Mouse (Mus musculus) layer of hippocampus, adult 9-11 months (tissue): ENCODE measurements around the gene Nop2.
A peak's percentile ranks its signal among the peaks of the same experiment; 100 is the strongest.

Source experiments
- DNase-seq: peaks from one replicate; pipeline ENCODE4 v3.0.0; 2022

The Nop2 gene

GRCm38 (mm10) chr6:125110927-125111326 lies 20.8 kb upstream of the Nop2 start:
- DNase-seq = no peak

- no peak for DNase-seq
These were observed 19.2 kb upstream of the Nop2 start for GRCm38 (mm10) chr6:125112553-125112952.

DNA sequence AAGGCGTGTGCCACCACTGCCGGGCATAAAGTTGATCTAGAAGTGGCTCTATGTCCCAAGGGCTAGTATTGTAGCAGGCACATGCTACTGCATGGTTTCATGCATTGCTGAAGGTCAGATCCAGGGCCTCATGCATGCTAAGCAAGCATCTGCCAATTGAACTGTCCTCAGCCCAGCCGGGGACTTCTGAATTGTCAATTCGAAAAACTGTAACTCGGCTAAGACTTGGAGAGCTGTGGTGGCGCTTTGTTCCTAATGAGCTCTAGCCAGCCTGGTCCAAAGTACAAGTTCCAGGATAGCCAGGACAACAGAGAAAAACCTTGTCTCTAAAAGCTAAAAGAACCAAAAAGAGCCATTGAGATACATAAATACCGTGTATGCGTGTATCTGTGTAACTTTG lies 12.3 kb upstream of the Nop2 start:
- DNase-seq = no peak

DNA sequence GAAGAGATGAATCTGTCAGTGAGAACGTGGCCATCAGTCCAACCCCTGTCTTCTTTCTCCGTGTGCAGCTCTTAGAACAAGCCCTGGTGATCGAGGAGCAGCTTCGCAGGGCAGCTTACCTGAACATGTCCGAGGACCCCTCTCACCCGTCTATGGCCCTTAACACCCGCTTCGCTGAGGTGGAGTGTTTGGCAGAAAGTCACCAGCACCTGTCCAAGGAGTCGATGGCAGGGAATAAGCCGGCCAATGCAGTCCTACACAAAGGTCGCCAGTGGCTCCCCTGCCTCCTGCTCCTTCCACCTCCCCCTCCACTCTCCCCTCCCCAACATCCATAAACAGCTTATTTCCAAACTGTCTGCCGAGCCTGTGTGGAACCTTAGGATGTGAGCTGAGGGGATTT lies 3.0 kb upstream of the Nop2 start:
- DNase-seq = no peak

GRCm38 (mm10) chr6:125129710-125130402 lies 1.9 kb upstream of the Nop2 start:
- DNase-seq = no peak

GRCm38 (mm10) chr6:125132470-125132869 lies 761 bp downstream of the Nop2 start:
- DNase-seq = no peak

DNA sequence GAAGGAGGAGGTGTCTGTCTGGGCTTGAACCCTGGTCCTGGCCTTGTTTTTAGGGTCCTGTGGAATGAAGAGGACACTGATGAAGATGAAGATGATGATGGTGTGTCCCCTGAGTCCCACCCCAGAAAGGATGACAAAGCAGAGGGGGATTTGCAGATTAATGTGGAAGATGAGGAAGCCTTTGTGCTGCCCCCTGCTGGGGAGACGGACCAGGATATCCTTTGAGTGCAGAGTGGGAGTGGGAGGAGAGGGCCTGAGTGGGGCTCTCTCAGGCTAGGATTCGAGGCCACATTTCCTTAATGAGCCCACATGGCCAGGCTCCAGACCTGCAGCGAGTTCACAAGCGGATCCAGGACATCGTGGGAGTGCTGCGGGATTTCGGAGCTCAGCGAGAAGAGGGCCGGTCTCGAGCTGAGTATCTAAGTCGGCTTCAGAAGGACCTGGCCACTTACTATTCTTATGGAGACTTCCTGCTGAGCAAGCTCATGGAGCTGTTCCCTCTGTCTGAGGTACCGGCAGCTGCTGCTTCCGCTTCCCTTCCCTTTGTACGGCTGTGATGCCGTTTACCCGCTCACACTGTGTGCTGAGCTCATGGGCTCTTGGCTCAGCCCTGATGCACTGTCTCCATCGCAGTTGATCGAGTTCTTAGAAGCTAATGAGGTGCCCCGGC lies 5.4 kb downstream of the Nop2 start:
- DNase-seq = peak; percentile 77

DNA sequence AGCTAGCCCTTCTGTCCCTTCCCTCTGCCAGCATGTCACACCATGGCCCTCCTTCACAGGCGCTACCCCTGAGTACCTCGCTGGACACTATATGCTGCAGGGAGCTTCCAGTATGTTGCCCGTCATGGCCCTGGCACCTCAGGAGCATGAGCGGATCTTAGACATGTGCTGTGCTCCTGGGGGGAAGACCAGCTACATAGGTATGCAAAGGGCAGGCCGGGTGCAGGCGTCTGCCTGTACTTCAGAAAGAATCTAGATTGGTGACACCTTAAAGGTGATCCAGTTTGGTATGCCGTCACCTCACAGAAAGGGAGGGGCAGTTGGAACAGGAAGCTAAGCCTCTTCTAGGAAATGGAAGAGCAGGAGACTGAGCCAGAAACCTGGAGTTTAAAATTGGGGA lies 8.0 kb downstream of the Nop2 start:
- DNase-seq = no peak

GRCm38 (mm10) chr6:125142436-125142835 lies 10.7 kb downstream of the Nop2 start:
- no peak for DNase-seq

GRCm38 (mm10) chr6:125143128-125143527 lies 11.4 kb downstream of the Nop2 start:
- DNase-seq = no peak

GRCm38 (mm10) chr6:125143904-125144303 lies 12.2 kb downstream of the Nop2 start:
- no peak for DNase-seq

- peak; percentile 96 for DNase-seq
These were observed 13.3 kb downstream of the Nop2 start, which contains the start of gene Iffo1 for GRCm38 (mm10) chr6:125145001-125145400. Gene Iffo1, plus strand, starts transcription at chr6:125145241.

GRCm38 (mm10) chr6:125145479-125145951 lies 13.8 kb downstream of the Nop2 start:
- DNase-seq = no peak

GRCm38 (mm10) chr6:125146148-125146547 lies 14.4 kb downstream of the Nop2 start:
- DNase-seq = no peak

DNA sequence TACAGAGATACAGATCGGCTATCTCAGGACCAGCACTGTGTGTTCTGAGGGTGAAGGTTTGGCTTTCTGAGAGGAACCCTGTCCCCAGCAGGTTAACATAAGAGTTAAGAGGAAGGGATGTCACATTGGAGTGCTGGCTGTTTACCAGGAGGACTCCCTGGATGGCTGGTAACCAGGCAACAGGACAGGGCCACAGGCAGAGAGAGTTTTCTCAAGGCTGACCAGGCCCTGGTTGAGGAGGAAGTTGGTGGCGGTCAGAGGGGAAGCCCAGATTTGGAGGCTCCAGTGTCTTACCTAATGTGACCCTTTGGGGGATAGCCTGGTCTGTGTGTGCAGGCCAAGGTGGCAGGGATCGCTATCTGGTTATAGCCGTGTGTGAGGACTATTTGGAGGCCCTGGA lies 15.1 kb downstream of the Nop2 start:
- DNase-seq = peak; percentile 85

DNA sequence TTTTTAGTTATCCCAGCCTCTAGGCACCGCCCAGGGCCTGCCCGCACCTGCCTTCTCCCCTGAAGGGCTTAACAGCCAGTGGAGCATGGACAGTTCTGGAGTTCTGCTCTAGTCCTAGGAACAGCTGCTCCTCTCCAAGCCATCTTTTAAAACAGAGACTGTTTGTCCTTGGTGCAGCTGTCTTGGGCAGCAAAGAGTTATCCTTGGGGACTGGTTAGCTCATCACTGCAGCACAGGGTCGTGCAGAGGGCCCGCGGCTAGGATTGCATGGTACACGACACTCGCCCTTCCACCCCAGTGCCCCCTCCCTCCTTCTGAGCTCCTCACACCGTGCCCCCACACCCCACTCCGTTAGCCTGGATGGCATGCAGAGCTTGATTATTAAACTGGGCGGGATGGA lies 15.6 kb downstream of the Nop2 start:
- no peak for DNase-seq

DNA sequence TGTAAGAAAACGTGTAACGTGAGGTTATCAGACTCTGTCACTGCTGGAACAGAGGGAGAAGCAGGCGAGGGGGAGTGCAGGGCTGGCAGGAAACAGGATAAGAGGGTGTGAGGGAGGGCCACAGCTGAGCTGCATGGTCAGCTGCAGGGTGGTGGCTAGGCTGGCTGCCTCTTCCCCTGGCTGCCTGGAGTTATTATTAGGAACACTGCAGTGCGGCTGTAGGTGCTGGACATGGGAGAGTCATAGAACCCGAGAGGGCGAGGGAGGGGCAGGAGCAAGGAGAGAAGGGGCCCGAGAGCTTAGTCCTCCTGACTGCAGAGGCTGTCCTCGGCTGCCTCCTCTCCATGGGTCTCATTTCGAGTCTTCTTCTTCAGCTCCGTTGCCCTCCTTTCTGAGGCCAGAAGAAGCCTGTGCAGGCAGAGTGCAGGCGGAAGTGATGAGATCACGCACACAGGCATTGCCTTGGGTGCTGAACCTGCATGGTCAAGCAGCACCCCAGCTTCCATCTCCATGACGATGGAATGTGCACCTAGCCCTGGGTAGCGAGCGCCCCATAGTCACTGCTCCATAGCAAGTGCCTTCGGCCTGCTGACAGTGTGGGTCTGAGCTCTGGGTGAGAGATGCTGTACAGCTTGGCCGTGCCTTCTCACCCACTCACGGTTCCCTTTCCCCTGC lies 16.7 kb downstream of the Nop2 start:
- DNase-seq = peak; percentile 83

DNA sequence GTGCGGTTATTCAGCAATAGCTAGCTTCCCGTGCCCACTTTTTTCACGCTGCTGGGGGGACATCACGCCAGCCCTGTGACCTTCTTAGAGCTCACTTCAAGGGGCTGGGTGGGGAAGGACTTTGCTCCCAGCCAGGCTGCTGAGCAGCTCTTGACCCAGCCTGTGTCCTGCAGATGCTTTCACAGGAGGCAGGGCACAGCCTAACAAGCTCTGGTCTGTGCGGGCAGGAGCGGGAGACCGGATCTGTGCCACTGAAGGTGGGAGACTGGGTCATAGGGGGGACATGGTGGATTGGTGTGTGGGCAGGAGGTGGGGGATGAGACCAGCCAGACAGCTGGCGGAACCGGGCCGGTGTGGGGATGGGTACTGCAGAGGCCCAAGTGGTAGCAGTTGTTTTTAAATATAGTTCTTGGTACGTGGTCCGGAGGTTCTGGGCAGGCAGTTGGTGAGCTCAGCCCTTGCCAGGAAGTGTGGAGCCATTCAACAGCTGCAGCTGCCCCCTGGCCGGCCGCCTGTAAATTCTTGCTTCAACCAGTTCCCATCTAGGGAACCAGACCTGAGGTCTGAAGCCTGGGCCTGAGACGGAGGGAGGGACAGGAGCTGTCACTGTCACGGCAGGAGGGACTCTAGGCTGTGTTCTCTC lies 17.3 kb downstream of the Nop2 start:
- DNase-seq = peak; percentile 89

GRCm38 (mm10) chr6:125149569-125149950 lies 17.9 kb downstream of the Nop2 start:
- no peak for DNase-seq

GRCm38 (mm10) chr6:125152212-125153017 lies 20.7 kb downstream of the Nop2 start:
- peak; percentile 83 for DNase-seq

- DNase-seq = no peak
These were observed 21.3 kb downstream of the Nop2 start for GRCm38 (mm10) chr6:125153018-125153389.

DNA sequence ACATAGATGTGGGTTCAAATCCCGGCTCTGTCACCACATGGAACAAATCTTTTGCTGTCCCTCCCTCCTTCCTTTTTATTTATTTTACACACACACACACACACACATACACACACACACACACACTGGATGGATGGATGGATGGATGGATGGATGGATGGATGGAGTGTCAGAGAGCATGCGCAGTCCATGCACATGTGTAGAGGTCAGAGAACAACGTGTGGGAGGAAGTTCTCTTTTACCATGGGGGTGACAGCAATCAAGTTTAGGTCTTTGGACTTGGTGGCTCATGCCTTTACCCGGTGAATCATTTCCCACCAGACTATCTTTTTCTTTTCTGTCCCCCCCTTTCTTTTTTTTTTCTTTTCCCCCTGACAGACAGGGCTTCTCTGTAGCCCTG lies 22.0 kb downstream of the Nop2 start:
- no peak for DNase-seq

- no peak for DNase-seq
These were observed 22.8 kb downstream of the Nop2 start for GRCm38 (mm10) chr6:125154550-125154949.
